Comparison of ENCODE assay signal across 27 mouse cellular contexts in genomic region chr1:118402556-118402955, GRCm38 (mm10). TPM values are rescaled to one million over a fixed set of nuclear protein-coding genes. Genes with fewer than 3 reads are reported as not detected.
DNase-seq lines count a peak whose midpoint lies in the region; ATAC-seq and TF ChIP-seq lines count a peak whose summit lies in the region.
"Had no signal": no experiment of that assay in that cellular context is flagged by ENCODE, and none has a peak within 500 bp of the region (broad histone marks: within the 10 kb centered on the region; RNA-seq: fewer than 3 reads in every experiment).

No protein-coding gene starts in this region.

- peak; percentile 32 for DNase-seq in gastrocnemius, adult 2 months
- no peak for DNase-seq in gastrocnemius, postnatal 36 days
- DNase-seq in kidney, postnatal 25 days: no peak
- peak; percentile 35 for DNase-seq in adipocyte (ENCODE audit: low spot score)
- DNase-seq in yolk sac, embryonic 10.5 days (ENCODE audit: low spot score): peak; percentile 24
- no peak for DNase-seq in cerebellum, postnatal 14 days
- no peak for DNase-seq in left cerebral cortex, postnatal 25 days (ENCODE audit: low spot score in 2 of 2)
- DNase-seq: adrenal gland, adult 8-10 months; B cell, adult 2 months; cerebellum, adult 18-20 months; forebrain, postnatal 0 days; gastrocnemius, postnatal 10 days; kidney, postnatal 14 days; layer of hippocampus, adult 9-11 months; lung, postnatal 10 days; retina, postnatal 1 day; right cerebral cortex, postnatal 4 days; thymus, postnatal 4 days had no signal

- no peak overlapping the region for H3K4me2 ChIP-seq in kidney, embryonic 16.5 days (replicated peaks; ENCODE audit: low read depth, low read length)
- H3K4me2 ChIP-seq: embryonic facial prominence, embryonic 12.5 days; limb, embryonic 12.5 days; midbrain, embryonic 15.5 days had no signal

- peak overlapping the region; percentile 66 for H3K27ac ChIP-seq in gastrocnemius, adult 2 months
- no peak overlapping the region for H3K27ac ChIP-seq in kidney, embryonic 16.5 days (ENCODE audit: low read length)
- H3K27ac ChIP-seq: embryonic facial prominence, embryonic 12.5 days; heart, embryonic 10.5 days; limb, embryonic 12.5 days; liver, embryonic 14.5 days; midbrain, embryonic 15.5 days had no signal

- no peaks in the 10 kb centered on the region for H3K36me3 ChIP-seq in kidney, embryonic 16.5 days (ENCODE audit: insufficient read depth, low read length)
- H3K36me3 ChIP-seq: embryonic facial prominence, embryonic 12.5 days; midbrain, embryonic 15.5 days had no signal

- no peaks in the 10 kb centered on the region for H3K27me3 ChIP-seq in kidney, embryonic 16.5 days (ENCODE audit: insufficient read depth, low read length)
- H3K27me3 ChIP-seq: embryonic facial prominence, embryonic 12.5 days; limb, embryonic 12.5 days; midbrain, embryonic 15.5 days had no signal

- no peak for TF ChIP-seq CTCF in gastrocnemius, adult 2 months (IDR thresholded peaks at IDR 0.05)

- peak overlapping the region; percentile 8; the same call in 1 of the 2 replicates for H3K4me3 ChIP-seq in gastrocnemius, adult 2 months
- H3K4me3 ChIP-seq in kidney, embryonic 16.5 days (ENCODE audit: low read length): no peak overlapping the region
- H3K4me3 ChIP-seq: embryonic facial prominence, embryonic 12.5 days; heart, embryonic 10.5 days; limb, embryonic 12.5 days; midbrain, embryonic 15.5 days had no signal

- no peaks in the 10 kb centered on the region for H3K9me3 ChIP-seq in kidney, embryonic 16.5 days (ENCODE audit: low read length)
- H3K9me3 ChIP-seq: embryonic facial prominence, embryonic 12.5 days; G1E; heart, embryonic 10.5 days; limb, embryonic 12.5 days; midbrain, embryonic 15.5 days had no signal

- peaks cover 12% of the 10 kb centered on the region; the same call in 1 of the 2 replicates for H3K4me1 ChIP-seq in kidney, embryonic 16.5 days (ENCODE audit: insufficient read depth, low read length)
- H3K4me1 ChIP-seq: limb, embryonic 12.5 days had no signal

- no peak overlapping the region for H3K9ac ChIP-seq in kidney, embryonic 16.5 days (replicated peaks; ENCODE audit: low read length)
- H3K9ac ChIP-seq: embryonic facial prominence, embryonic 12.5 days; forebrain, postnatal 0 days; limb, embryonic 12.5 days; liver, embryonic 14.5 days; midbrain, embryonic 15.5 days had no signal

- WGBS in kidney, embryonic 16.5 days: 32% methylated on average over 8 of the region's 8 CpGs

- intact Hi-C loops in gastrocnemius, adult 2 months (cut with DNase I): no loop called here
- intact Hi-C loops in gastrocnemius, postnatal 36 days (cut with DNase I): no loop called here
- intact Hi-C loops in left cerebral cortex, postnatal 25 days (cut with DNase I): no loop called here

- ATAC-seq in kidney, embryonic 16.5 days (ENCODE audit: low FRiP score, low TSS enrichment): 0 out of 2 replicates have a peak, but pooled peaks have one; percentile 12
- ATAC-seq: forebrain, postnatal 0 days; hindbrain, embryonic 16.5 days; intestine, postnatal 0 days; midbrain, embryonic 15.5 days had no signal

RNA-seq across cellular contexts. Expression of gene Clasp1, which starts 13.7 kb away (rescaled TPM):
- 10 to 100 TPM; 45.9 to 50.5 TPM for total RNA-seq in gastrocnemius, adult 2 months (2021)
- total RNA-seq in gastrocnemius, postnatal 36 days (2021): 10 to 100 TPM; 42.5 to 43.6 TPM
- polyA plus RNA-seq in kidney, embryonic 16.5 days (2015; fragmentation: Nextera tagmentation; extraction: Ambion mirVana): 38.2 and 46.0 TPM in 2 replicates
- 100 to 1,000 TPM; 106 to 112 TPM for total RNA-seq in left cerebral cortex, postnatal 25 days (2021)

Comparison
In these comparisons a context has a peak if more than half of its experiments do, and no peak if none do; other contexts are left out.
1. DNase-seq: peak in gastrocnemius, adult 2 months (single experiment), adipocyte (single experiment) and yolk sac, embryonic 10.5 days (single experiment); none in gastrocnemius, postnatal 36 days (0 of 2), kidney, postnatal 25 days (0 of 2), cerebellum, postnatal 14 days (0 of 2) and left cerebral cortex, postnatal 25 days (0 of 2).